ENCODE assay signal across 8 mouse cellular contexts in genomic region chr7:110222583-110223182, GRCm38 (mm10). TPM values are rescaled to one million over a fixed set of nuclear protein-coding genes. Genes with fewer than 3 reads are reported as not detected.
DNase-seq lines count a peak whose midpoint lies in the region; TF ChIP-seq lines count a peak whose summit lies in the region.

No protein-coding gene starts in this region.

- no peak for DNase-seq in left cerebral cortex, adult 2 months (ENCODE audit: extremely low spot score in 1 of 2, low spot score in 2 of 2)
- DNase-seq in left cerebral cortex, adult 9 months (ENCODE audit: low spot score in 2 of 2) = no peak
- DNase-seq in induced T-regulatory cell, adult 2 months (ENCODE audit: low read depth) = peak; percentile 64
- DNase-seq in neural tube, embryonic 10.5 days (ENCODE audit: extremely low spot score, low spot score) = peak; percentile 19
- DNase-seq in adrenal gland, postnatal 4 days (ENCODE audit: low spot score in 2 of 2) = no peak
- no peak for DNase-seq in frontal cortex, postnatal 14 days (ENCODE audit: low spot score in 2 of 2)
- no peak for DNase-seq in gastrocnemius, postnatal 10 days

- H3K27ac ChIP-seq in left cerebral cortex, adult 2 months = no peak overlapping the region
- no peak overlapping the region for H3K27ac ChIP-seq in cortical plate, adult 2 months (ENCODE audit: insufficient read depth, low read length)

- no peak for TF ChIP-seq POLR2A in cortical plate, adult 2 months (IDR thresholded peaks at IDR 0.05; ENCODE audit: extremely low read depth, insufficient read depth, low read length)

- intact Hi-C loops in left cerebral cortex, adult 2 months (cut with DNase I) = loop anchor here (5.0 kb wide), 1 partner anchor 40 kb away; no protein-coding TSS in a partner anchor

- TF ChIP-seq CTCF in left cerebral cortex, adult 2 months (IDR thresholded peaks at IDR 0.05) = no peak
- TF ChIP-seq CTCF in cortical plate, adult 2 months (IDR thresholded peaks at IDR 0.05; ENCODE audit: extremely low read depth, insufficient read depth, low read length) = no peak

- H3K4me1 ChIP-seq in cortical plate, adult 2 months (ENCODE audit: control insufficient read depth, insufficient read depth, low read length) = no peaks in the 10 kb centered on the region

- peak overlapping the region; percentile 62 for H3K4me3 ChIP-seq in left cerebral cortex, adult 2 months
- peak overlapping the region; percentile 58 for H3K4me3 ChIP-seq in cortical plate, adult 2 months (ENCODE audit: insufficient read depth, low read length)

RNA-seq across cellular contexts. Expression of gene Swap70, which starts 1.2 kb away (rescaled TPM):
- 10 to 100 TPM; 11.6 to 12.2 TPM for total RNA-seq in left cerebral cortex, adult 2 months (2021)
- polyA plus RNA-seq in cortical plate, adult 2 months (2012; rRNA removed) = 9.8 and 10.5 TPM in 2 replicates
- total RNA-seq in adrenal gland, postnatal 4 days (2021) = 10 to 100 TPM; 30.2 to 31.2 TPM
- 10 to 100 TPM; 11.5 to 16.2 TPM for total RNA-seq in gastrocnemius, postnatal 10 days (2021)

Comparison
In these comparisons a context has a peak if more than half of its experiments do, and no peak if none do; other contexts are left out.
1. DNase-seq: peak in induced T-regulatory cell, adult 2 months (single experiment) and neural tube, embryonic 10.5 days (single experiment); none in left cerebral cortex, adult 2 months (0 of 2), left cerebral cortex, adult 9 months (0 of 2), adrenal gland, postnatal 4 days (0 of 2), frontal cortex, postnatal 14 days (0 of 2) and gastrocnemius, postnatal 10 days (single experiment).